Mouse (Mus musculus) cerebellum, adult (tissue): ENCODE measurements around the gene Irak4.
A peak's percentile ranks its signal among the peaks of the same experiment; 100 is the strongest.

ENCODE experiments used
- ATAC-seq: cut with Nextera tagmentation; 2 replicates; pipeline ENCODE4 v1.9.2; 2017; ENCODE audit warnings: mild to moderate bottlenecking, moderate library complexity, mixed read lengths; ENCODE audit not compliant: insufficient number of reproducible peaks, low FRiP score, low TSS enrichment

Irak4 gene

GRCm38 (mm10) chr15:94543409-94544051, at the start of gene Irak4, which contains the start of gene Pus7l:
Irak4 (plus strand) TSS chr15:94543643.
Pus7l (minus strand) TSS chr15:94543547.
- peak; percentile 94 for ATAC-seq

- no peak for ATAC-seq
These were observed 49.0 kb upstream of the Irak4 start for GRCm38 (mm10) chr15:94494445-94494844.

GRCm38 (mm10) chr15:94495936-94496335, 47.5 kb upstream of the Irak4 start:
- no peak for ATAC-seq

GRCm38 (mm10) chr15:94499260-94499659, 44.2 kb upstream of the Irak4 start:
- no peak for ATAC-seq

GRCm38 (mm10) chr15:94503451-94504215, 39.8 kb upstream of the Irak4 start:
- no peak for ATAC-seq

- no peak for ATAC-seq
These were observed 25.4 kb upstream of the Irak4 start for GRCm38 (mm10) chr15:94517913-94518491.

GRCm38 (mm10) chr15:94520205-94520900, 23.1 kb upstream of the Irak4 start:
- ATAC-seq: no peak

GRCm38 (mm10) chr15:94520959-94521358, 22.5 kb upstream of the Irak4 start:
- ATAC-seq: no peak

- no peak for ATAC-seq
These were observed 20.2 kb upstream of the Irak4 start for GRCm38 (mm10) chr15:94523251-94523650.

- no peak for ATAC-seq
These were observed 18.5 kb upstream of the Irak4 start for GRCm38 (mm10) chr15:94524956-94525355.

- no peak for ATAC-seq
These were observed 12.9 kb upstream of the Irak4 start for GRCm38 (mm10) chr15:94530519-94530918.

GRCm38 (mm10) chr15:94532306-94532705, 11.1 kb upstream of the Irak4 start:
- ATAC-seq: no peak

GRCm38 (mm10) chr15:94532956-94533355, 10.5 kb upstream of the Irak4 start:
- no peak for ATAC-seq

GRCm38 (mm10) chr15:94535521-94535920, 7.9 kb upstream of the Irak4 start:
- no peak for ATAC-seq

- no peak for ATAC-seq
These were observed 4.1 kb upstream of the Irak4 start for GRCm38 (mm10) chr15:94539296-94539695.

- peak; percentile 83 for ATAC-seq
These were observed 655 bp upstream of the Irak4 start for GRCm38 (mm10) chr15:94542567-94543408.

GRCm38 (mm10) chr15:94544052-94544636, 701 bp downstream of the Irak4 start:
- ATAC-seq: no peak

- ATAC-seq: no peak
These were observed 1.4 kb downstream of the Irak4 start for GRCm38 (mm10) chr15:94544844-94545243.

- no peak for ATAC-seq
These were observed 10.1 kb downstream of the Irak4 start for GRCm38 (mm10) chr15:94553536-94553935.

GRCm38 (mm10) chr15:94557442-94557841, 14.0 kb downstream of the Irak4 start:
- peak; percentile 82 for ATAC-seq
